Mouse (Mus musculus): Measurements from ENCODE around the gene Myo7a. TPM values are rescaled to one million over a fixed set of nuclear protein-coding genes. Genes with fewer than 3 reads are reported as not detected.

The Myo7a gene
- polyA plus RNA-seq (2014; fragmentation: Nextera tagmentation; extraction: Ambion mirVana), result 18.1 and 19.1 TPM in 2 replicates

DNA sequence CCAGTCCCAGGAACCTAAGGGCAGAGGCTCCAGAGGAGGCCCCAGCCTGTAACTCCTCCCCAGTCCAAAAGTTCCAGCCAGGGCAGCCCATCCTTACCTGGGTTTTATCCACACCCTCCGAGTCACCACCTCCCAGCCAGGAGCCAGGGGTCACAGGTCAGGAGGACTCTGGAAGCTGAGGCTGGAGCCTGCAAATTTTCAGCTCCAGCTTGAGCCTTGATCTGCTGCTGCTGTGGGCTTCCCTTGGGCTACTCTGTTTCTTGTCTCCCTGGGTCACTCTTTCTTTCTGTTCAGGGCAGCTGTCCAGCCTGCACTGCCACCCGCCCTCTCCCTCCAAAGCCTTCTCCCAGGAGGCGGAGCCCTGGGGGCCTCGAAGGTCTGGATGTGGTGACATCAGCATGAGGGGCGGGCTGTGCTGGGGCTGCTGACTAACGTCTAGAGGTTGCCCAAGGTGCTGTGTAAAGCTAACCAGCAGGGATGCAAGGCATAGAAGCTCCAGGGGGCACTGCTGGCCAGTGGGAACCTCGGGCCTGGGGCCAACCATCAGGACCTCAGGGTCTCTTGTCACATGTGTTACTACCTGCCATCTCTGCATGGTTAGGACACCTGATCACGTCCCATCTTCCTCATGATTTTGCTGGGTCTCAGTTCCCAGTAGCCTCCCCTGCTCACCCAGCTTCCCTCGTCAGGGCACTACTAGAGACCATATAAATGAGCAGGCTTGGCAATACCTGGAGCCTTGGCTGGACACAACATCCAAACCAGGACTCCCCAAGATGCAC is at the start of gene Myo7a:
Gene Myo7a, minus strand, starts transcription at position 346 of the 782 bp plus-strand sequence.
- ATAC-seq (replicated peaks; ENCODE audit: low FRiP score) (peak; percentile 18), DNase-seq (ENCODE audit: low spot score) (no peak)
- H3K4me1 ChIP-seq (replicated peaks; ENCODE audit: control insufficient read depth, insufficient read depth, low read length), result no peaks in the 10 kb centered on the region
- WGBS, result 26% methylated on average over 9 of the region's 9 CpGs
- H3K36me3 ChIP-seq (ENCODE audit: control insufficient read depth, insufficient read depth, low read length), result no peaks in the 10 kb centered on the region
- peak within 1 kb of the TSS; percentile 10; the same call in 1 of the 2 replicates for H3K4me3 ChIP-seq (ENCODE audit: low read depth, low read length)
- H3K9ac ChIP-seq (ENCODE audit: low read length), result peak within 1 kb of the TSS; percentile 35; the same call in 1 of the 2 replicates
- H3K4me2 ChIP-seq (ENCODE audit: low read depth, low read length, severe bottlenecking), result peak within 1 kb of the TSS; percentile 55; the same call in 1 of the 2 replicates
- H3K27ac ChIP-seq (ENCODE audit: low read depth, low read length), result no peak within 1 kb of the TSS
- no peaks in the 10 kb centered on the region for H3K9me3 ChIP-seq (ENCODE audit: control insufficient read depth, low read length)
- no peaks in the 10 kb centered on the region for H3K27me3 ChIP-seq (ENCODE audit: control insufficient read depth, insufficient read depth, low read length)

DNA sequence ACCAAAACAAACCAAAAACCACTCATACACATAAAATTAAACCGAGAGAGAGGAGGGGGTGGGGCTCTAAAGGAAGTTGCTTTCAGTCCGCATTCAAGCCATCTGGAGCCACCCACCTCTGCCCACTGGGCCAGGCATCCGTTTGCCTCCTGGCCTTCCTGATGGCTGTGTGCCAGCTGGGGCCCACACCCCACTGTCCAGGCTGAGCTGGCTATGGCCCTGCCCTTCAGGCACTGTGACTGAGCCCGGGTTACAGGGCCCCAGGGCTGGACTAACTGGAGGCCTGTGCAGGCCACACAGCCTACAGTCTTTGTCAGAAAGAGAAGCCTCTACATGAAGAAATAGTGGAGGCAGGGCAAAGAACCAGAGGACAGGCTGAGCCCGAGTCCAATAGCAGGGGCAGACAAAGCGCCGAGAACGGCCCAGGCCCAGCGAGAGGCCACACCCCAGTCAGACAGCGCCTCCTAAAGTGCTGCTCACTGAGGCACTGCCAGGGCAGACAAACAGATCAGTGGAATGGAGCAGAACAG is 45.7 kb upstream of the Myo7a start:
- Histone ChIP-seq H3K27me3 (ENCODE audit: control insufficient read depth, insufficient read depth, low read length) (no peaks in the 10 kb centered on the region), H3K9ac (ENCODE audit: low read length) (peak overlapping the region; percentile 14; the same call in 1 of the 2 replicates), H3K4me2 (ENCODE audit: low read depth, low read length, severe bottlenecking) (no peak overlapping the region), H3K9me3 (ENCODE audit: control insufficient read depth, low read length) (no peaks in the 10 kb centered on the region), H3K4me1 (replicated peaks; ENCODE audit: control insufficient read depth, insufficient read depth, low read length) (no peaks in the 10 kb centered on the region), H3K4me3 (ENCODE audit: low read depth, low read length) (no peak overlapping the region), H3K36me3 (ENCODE audit: control insufficient read depth, insufficient read depth, low read length) (no peaks in the 10 kb centered on the region), H3K27ac (ENCODE audit: low read depth, low read length) (no peak overlapping the region)
- DNase-seq (ENCODE audit: low spot score) (no peak), ATAC-seq (replicated peaks; ENCODE audit: low FRiP score) (0 out of 2 replicates have a peak, but pooled peaks have one; percentile 33)
- WGBS, result 63% methylated on average over 10 of the region's 10 CpGs

GRCm38 (mm10) chr7:98164382-98164998 is 45.2 kb upstream of the Myo7a start:
- ATAC-seq (replicated peaks; ENCODE audit: low FRiP score) (no peak), DNase-seq (ENCODE audit: low spot score) (no peak)
- no peaks in the 10 kb centered on the region for H3K27me3 ChIP-seq (ENCODE audit: control insufficient read depth, insufficient read depth, low read length)

DNA sequence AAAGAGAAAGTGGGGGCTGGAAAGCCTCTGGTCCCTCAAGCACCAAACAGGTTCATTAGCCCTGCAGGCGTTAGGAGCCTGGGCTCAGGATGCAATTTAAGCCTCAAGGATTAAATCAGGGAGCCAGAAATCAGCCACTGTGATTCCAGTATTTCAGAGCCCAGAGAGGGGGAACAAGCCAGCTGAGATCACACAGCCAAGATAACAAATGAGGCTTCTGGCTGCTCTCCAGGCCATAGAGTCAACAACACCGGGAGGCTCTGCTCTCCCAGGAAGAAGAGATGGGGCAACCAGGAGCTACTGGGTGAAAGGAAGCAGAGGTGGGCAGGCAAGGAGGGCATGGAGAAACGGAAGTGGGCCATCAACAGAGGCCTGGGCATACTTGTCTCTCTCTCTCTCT is 44.4 kb upstream of the Myo7a start:
- no peak overlapping the region for H3K4me2 ChIP-seq (ENCODE audit: low read depth, low read length, severe bottlenecking)
- H3K4me1 ChIP-seq (replicated peaks; ENCODE audit: control insufficient read depth, insufficient read depth, low read length), result no peaks in the 10 kb centered on the region
- DNase-seq (ENCODE audit: low spot score), result no peak
- ATAC-seq (replicated peaks; ENCODE audit: low FRiP score), result no peak
- no peaks in the 10 kb centered on the region for H3K27me3 ChIP-seq (ENCODE audit: control insufficient read depth, insufficient read depth, low read length)
- WGBS, result 57% methylated on average over 3 of the region's 3 CpGs
- H3K27ac ChIP-seq (ENCODE audit: low read depth, low read length), result no peak overlapping the region
- no peak overlapping the region for H3K9ac ChIP-seq (ENCODE audit: low read length)
- H3K9me3 ChIP-seq (ENCODE audit: control insufficient read depth, low read length), result no peaks in the 10 kb centered on the region
- H3K36me3 ChIP-seq (ENCODE audit: control insufficient read depth, insufficient read depth, low read length), result no peaks in the 10 kb centered on the region
- no peak overlapping the region for H3K4me3 ChIP-seq (ENCODE audit: low read depth, low read length)

More at GRCm38 (mm10) chr7:98164382-98164998, 45.2 kb upstream of the Myo7a start:
- H3K4me2 ChIP-seq (ENCODE audit: low read depth, low read length, severe bottlenecking), result no peak overlapping the region
- H3K27ac ChIP-seq (ENCODE audit: low read depth, low read length), result no peak overlapping the region
- 83% methylated on average over 9 of the region's 9 CpGs for WGBS
- no peaks in the 10 kb centered on the region for H3K36me3 ChIP-seq (ENCODE audit: control insufficient read depth, insufficient read depth, low read length)
- no peaks in the 10 kb centered on the region for H3K4me1 ChIP-seq (replicated peaks; ENCODE audit: control insufficient read depth, insufficient read depth, low read length)
- H3K9me3 ChIP-seq (ENCODE audit: control insufficient read depth, low read length), result no peaks in the 10 kb centered on the region
- no peak overlapping the region for H3K9ac ChIP-seq (ENCODE audit: low read length)
- H3K4me3 ChIP-seq (ENCODE audit: low read depth, low read length), result no peak overlapping the region

GRCm38 (mm10) chr7:98162239-98162638 is 42.9 kb upstream of the Myo7a start:
- no peaks in the 10 kb centered on the region for H3K36me3 ChIP-seq (ENCODE audit: control insufficient read depth, insufficient read depth, low read length)
- H3K9ac ChIP-seq (ENCODE audit: low read length), result no peak overlapping the region
- no peak overlapping the region for H3K4me3 ChIP-seq (ENCODE audit: low read depth, low read length)
- no peaks in the 10 kb centered on the region for H3K9me3 ChIP-seq (ENCODE audit: control insufficient read depth, low read length)
- no peaks in the 10 kb centered on the region for H3K27me3 ChIP-seq (ENCODE audit: control insufficient read depth, insufficient read depth, low read length)
- H3K4me1 ChIP-seq (replicated peaks; ENCODE audit: control insufficient read depth, insufficient read depth, low read length), result no peaks in the 10 kb centered on the region
- H3K4me2 ChIP-seq (ENCODE audit: low read depth, low read length, severe bottlenecking), result no peak overlapping the region
- no peak overlapping the region for H3K27ac ChIP-seq (ENCODE audit: low read depth, low read length)
- 82% methylated on average over 6 of the region's 6 CpGs for WGBS
- ATAC-seq (replicated peaks; ENCODE audit: low FRiP score) (no peak), DNase-seq (ENCODE audit: low spot score) (no peak)

DNA sequence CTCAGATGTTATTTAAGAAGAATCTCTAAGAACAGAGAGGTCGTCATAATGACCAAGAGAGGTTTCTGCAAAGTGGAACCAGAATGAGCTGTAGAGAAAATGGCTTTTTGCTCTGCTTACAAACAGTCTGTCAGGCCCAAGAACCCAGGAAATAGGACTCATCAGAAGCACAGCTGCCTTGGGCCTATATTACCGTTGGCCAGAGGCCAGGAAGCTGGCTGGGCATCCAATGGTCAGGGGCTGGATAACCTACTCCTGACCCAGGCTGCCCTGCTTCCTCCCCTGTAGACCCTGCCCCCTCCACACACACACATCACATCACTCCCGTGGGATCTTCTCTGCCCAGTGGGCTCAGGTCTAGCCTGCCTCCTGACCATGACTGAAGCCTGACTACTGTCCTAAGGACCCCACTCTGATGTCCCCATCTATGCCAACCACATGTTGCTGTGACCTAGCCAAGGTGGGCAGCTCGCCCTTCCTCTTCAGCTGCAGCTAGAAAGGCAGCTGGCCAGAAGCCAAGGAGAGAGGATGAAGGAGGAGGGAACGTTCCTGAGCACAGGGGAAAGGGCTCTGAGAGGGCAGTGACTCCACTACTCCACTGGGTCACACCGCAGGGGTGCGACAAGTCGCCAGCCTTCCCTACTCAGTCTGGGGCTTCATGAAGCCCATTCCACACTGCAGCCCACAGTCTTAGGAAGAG is 40.9 kb upstream of the Myo7a start:
- H3K4me2 ChIP-seq (ENCODE audit: low read depth, low read length, severe bottlenecking), result no peak overlapping the region
- H3K9ac ChIP-seq (ENCODE audit: low read length), result no peak overlapping the region
- no peak for ATAC-seq (replicated peaks; ENCODE audit: low FRiP score)
- no peak overlapping the region for H3K4me3 ChIP-seq (ENCODE audit: low read depth, low read length)
- 65% methylated on average over 8 of the region's 8 CpGs for WGBS
- no peak for DNase-seq (ENCODE audit: low spot score)
- no peaks in the 10 kb centered on the region for H3K9me3 ChIP-seq (ENCODE audit: control insufficient read depth, low read length)
- no peaks in the 10 kb centered on the region for H3K27me3 ChIP-seq (ENCODE audit: control insufficient read depth, insufficient read depth, low read length)
- H3K36me3 ChIP-seq (ENCODE audit: control insufficient read depth, insufficient read depth, low read length), result no peaks in the 10 kb centered on the region
- no peaks in the 10 kb centered on the region for H3K4me1 ChIP-seq (replicated peaks; ENCODE audit: control insufficient read depth, insufficient read depth, low read length)
- no peak overlapping the region for H3K27ac ChIP-seq (ENCODE audit: low read depth, low read length)

DNA sequence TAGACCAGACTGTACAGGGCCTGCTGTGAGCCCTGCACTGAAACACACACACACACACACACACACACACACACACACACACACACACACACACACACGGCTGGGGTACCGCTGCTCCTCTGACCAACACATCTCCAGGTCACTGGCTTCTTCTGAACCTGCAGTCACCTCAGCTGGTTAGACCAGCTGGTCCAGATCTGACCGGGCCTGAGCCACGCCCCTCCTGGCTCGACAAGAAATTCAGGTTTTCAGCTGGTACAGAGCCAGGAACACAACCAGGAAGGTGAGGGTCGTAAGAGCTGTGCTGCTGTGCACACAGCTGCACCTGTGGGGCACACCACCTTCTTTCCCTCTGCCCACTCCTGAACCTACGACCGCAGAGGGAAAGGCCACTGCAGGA is 39.2 kb upstream of the Myo7a start:
- no peaks in the 10 kb centered on the region for H3K4me1 ChIP-seq (replicated peaks; ENCODE audit: control insufficient read depth, insufficient read depth, low read length)
- no peak overlapping the region for H3K4me2 ChIP-seq (ENCODE audit: low read depth, low read length, severe bottlenecking)
- H3K4me3 ChIP-seq (ENCODE audit: low read depth, low read length), result no peak overlapping the region
- ATAC-seq (replicated peaks; ENCODE audit: low FRiP score), result no peak
- no peaks in the 10 kb centered on the region for H3K36me3 ChIP-seq (ENCODE audit: control insufficient read depth, insufficient read depth, low read length)
- H3K27ac ChIP-seq (ENCODE audit: low read depth, low read length), result no peak overlapping the region
- no peak for DNase-seq (ENCODE audit: low spot score)
- WGBS, result 70% methylated on average over 8 of the region's 8 CpGs
- no peaks in the 10 kb centered on the region for H3K27me3 ChIP-seq (ENCODE audit: control insufficient read depth, insufficient read depth, low read length)
- no peak overlapping the region for H3K9ac ChIP-seq (ENCODE audit: low read length)
- no peaks in the 10 kb centered on the region for H3K9me3 ChIP-seq (ENCODE audit: control insufficient read depth, low read length)

- H3K4me1 ChIP-seq (replicated peaks; ENCODE audit: control insufficient read depth, insufficient read depth, low read length), result no peaks in the 10 kb centered on the region
- no peak overlapping the region for H3K27ac ChIP-seq (ENCODE audit: low read depth, low read length)
- H3K27me3 ChIP-seq (ENCODE audit: control insufficient read depth, insufficient read depth, low read length), result no peaks in the 10 kb centered on the region
- no peak overlapping the region for H3K4me2 ChIP-seq (ENCODE audit: low read depth, low read length, severe bottlenecking)
- DNase-seq (ENCODE audit: low spot score) (no peak), ATAC-seq (replicated peaks; ENCODE audit: low FRiP score) (no peak)
- no peaks in the 10 kb centered on the region for H3K36me3 ChIP-seq (ENCODE audit: control insufficient read depth, insufficient read depth, low read length)
- 70% methylated on average over 5 of the region's 5 CpGs for WGBS
- no peaks in the 10 kb centered on the region for H3K9me3 ChIP-seq (ENCODE audit: control insufficient read depth, low read length)
- H3K4me3 ChIP-seq (ENCODE audit: low read depth, low read length), result no peak overlapping the region
- H3K9ac ChIP-seq (ENCODE audit: low read length), result no peak overlapping the region
These were observed 38.5 kb upstream of the Myo7a start for GRCm38 (mm10) chr7:98157636-98158332.

Measured in forebrain, embryonic 11.5 days (tissue).